Mouse (Mus musculus) neutrophil, adult 5-6 weeks (primary cell): Measurements from ENCODE around the gene Ndufa5. TPM values are rescaled to one million over a fixed set of nuclear protein-coding genes. Genes with fewer than 3 reads are reported as not detected.

ENCODE experiments used
- ATAC-seq: fragments of 151-379, 151-347 bp; 2 replicates; pipeline ENCODE4 v1.8.0; 2017; ENCODE audit warnings: mild to moderate bottlenecking, moderate TSS enrichment; ENCODE audit not compliant: insufficient number of reproducible peaks, poor library complexity, low FRiP score, severe bottlenecking; ENCODE audit errors: extremely low read depth
- total RNA-seq: library from RNA; stranded (forward); fragments of 200-1000 nt; gene quantifications from 2 replicates; pipeline ENCODE4 v1.2.3, GENCODE M21; 2017

Ndufa5 gene
- total RNA-seq, 1 experiment from 2014 or later: 93.8 TPM

DNA sequence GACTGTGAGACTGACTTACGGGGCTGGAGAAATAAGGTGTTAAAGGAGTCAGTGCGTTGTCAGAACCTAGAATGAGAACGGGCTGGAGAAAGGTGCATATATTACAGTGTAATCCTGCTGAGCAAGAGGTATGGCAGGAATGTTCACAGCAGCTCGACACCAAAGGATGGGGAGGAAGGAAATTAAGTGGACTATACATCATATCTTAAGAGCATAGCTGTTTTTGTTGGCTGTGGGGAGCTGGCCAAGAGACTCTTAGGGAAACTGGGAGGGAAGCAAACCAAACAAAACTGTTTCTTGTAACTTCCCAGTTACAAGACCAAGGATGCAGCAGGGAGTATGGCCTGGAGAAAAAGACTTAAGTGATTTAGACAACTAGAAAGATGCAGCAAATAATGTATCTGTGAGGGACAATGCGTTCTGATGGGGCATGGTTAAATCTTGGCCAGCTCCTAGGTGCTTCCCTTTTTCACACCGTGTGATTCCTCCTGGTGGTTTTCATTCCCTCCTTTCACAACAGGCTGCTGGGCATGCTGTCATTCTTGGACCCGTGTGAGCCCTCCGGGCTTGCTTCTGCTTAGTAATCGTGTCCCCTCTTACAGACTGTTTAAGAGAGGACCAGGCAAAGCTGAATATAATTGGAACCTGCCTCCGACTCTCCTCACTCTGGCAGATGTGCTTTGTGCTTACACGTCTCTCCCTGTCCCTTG, 3.1 kb upstream of the Ndufa5 start:
- no peak for ATAC-seq

GRCm38 (mm10) chr6:24530166-24530565, 2.4 kb upstream of the Ndufa5 start:
- peak; percentile 65; the same call in 1 of the 2 replicates for ATAC-seq

DNA sequence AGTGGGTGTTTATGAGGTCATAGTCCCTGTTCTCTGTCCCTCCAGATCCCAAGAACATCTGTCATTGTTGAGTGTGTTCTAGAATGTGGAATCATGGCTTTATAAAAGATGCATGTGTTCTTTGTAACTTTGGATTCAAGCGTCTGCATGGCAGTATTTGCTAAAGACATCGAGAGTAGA, 141 bp upstream of the Ndufa5 start, which contains the start of gene Asb15:
Gene Asb15, plus strand, starts transcription at position 81 of the 180 bp plus-strand sequence.
- ATAC-seq: no peak

DNA sequence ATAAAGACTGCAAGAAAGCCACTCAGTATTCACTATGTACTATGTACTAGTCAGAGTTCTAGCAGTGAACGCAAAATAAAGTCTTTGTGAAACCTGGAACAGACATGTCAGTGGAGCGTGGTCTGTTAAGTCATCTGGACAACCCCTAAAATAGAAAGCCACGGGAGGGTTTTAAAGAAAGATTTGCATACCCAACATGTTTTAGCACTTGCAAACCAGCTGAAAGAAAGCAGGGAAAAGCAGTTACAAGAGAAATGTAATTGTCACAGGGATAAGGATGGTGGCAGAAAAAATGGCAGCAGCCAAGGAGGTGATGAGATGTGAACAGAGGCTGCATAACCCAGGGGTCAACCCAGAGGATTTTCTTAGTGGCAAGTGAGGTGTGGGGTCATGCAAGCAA, 2.1 kb downstream of the Ndufa5 start:
- no peak for ATAC-seq

DNA sequence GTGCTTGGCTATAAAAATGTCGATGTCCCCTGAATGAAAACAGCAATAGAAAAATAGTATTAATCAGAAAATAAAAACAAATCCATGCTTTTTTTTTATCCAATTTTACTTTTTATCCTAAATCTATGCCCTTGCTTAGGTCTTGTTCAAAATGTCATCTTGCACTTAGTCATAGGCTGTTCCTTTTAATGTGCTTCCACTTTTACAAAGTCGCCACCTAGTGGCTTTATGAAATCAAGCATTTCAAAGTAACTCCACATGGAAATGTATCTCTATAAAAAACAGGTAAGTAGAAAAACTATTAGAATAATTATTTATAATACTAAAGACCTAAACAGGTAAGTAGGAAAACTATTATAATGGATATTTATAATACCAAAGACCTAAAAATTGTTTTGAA, 11.6 kb downstream of the Ndufa5 start:
- peak; percentile 44; the same call in 1 of the 2 replicates for ATAC-seq

DNA sequence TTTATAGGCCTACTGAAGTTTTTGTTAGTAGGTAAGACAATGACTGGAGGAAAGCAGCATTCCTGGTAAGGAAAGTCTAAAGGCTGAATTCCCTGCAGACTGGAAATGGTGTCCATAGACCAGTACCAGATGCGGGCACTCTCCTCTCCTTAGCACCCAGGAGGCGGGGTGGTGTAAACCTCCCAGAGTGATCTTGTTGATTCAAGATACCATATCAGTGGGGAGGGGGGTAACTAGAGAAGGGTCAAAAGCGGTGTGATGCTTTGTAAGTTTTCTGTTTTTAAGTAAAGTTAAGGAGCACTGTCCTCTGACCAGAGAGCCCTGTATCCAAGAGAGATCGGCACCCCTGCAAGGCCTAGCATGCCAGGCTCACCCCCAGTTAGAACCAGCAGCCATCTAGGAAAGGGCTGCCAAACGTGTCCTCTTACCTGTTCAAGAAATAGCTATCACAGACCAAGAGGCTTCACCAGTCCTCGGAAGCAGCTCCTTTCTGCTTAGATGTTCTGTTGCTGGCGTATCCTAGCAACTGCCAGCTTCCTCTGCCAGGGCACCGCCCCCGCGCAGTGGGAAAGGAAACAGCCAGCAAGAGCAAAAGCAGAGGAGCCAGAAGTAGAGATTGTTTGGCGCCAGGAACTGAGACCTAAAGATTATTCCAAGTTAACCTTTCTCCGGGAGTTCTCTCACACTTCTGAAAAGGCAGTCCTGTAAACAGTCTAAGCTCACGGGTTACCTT, 13.1 kb downstream of the Ndufa5 start, which contains the start of gene Iqub:
Gene Iqub, minus strand, starts transcription at position 516 of the 733 bp plus-strand sequence.
- 0 out of 2 replicates have a peak, but pooled peaks have one; percentile 41 for ATAC-seq

DNA sequence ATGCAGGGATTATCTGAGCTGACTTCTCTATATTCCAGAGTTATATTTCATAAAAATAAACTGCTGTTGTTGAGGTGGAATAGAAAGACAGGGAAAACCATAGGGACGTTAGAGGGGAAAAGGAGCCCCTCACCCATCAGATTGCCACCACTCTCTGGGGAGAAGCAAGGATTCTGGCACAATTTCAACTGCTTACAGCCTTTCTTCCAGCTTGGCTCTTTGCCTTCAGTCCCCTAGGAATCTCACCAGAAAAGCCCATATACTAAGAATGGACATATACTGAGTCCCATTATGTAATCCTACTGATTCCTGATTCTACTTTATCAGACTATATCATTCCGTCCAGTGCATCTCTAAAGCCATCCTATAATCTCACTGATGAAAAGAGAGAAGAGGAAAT, 23.7 kb downstream of the Ndufa5 start:
- ATAC-seq: no peak

- no peak for ATAC-seq
These were observed 37.5 kb downstream of the Ndufa5 start for GRCm38 (mm10) chr6:24490341-24490740.

DNA sequence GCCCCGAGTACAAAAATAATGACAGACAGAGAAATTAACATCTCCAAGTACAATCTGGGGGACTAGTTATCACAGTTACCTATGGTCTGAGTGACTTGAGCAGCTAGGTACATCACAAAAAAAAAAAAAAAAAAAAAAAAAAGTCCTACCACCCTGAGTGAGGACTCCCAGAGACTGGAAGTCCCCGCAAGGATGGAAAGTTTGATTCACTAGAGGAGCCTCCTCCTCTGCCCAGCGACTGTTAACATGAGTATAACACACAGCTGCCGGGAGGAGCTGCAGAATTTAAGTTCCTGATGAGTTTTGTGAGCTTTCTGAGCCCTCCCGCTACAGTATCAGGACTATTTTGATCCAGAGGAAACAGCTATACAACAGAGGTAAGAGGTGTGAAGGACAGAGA, 41.3 kb downstream of the Ndufa5 start:
- ATAC-seq: no peak

DNA sequence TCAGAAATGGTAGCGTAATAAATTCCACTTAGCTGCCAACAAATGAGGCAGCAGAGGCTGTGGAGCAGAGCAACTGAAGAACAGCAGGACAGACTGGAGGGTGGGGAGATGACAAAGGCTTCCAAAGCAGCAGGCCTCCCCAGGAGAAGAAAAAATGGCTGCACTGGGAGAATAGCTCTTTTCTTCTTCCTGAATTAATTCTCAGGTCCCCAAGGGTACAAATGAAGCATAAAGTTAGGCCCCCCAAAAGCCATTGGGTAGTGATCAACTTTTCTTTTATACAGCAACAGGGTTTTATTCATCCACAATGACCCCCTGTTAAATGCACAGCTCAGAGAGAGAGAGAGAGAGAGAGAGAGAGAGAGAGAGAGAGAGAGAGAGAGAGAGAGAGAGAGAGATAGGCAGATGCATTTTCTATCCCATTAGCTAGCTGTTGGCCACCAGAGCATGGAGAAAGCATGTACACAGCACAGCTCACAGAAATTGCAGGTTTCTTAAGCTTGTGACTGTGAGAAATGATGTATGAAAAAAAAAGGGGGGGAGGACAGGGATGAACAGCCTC, 57.2 kb downstream of the Ndufa5 start:
- no peak for ATAC-seq

GRCm38 (mm10) chr6:24470135-24470534, 57.7 kb downstream of the Ndufa5 start:
- ATAC-seq: no peak

Other genes starting within 250 kb of the Ndufa5 start
- gene Iqub, start 12.9 kb downstream of the Ndufa5 start, total RNA-seq: not detected in 2 replicates
- not detected in 2 replicates for gene Asb15, start 131 bp upstream of the Ndufa5 start, total RNA-seq
- not detected in 2 replicates for gene Lmod2, start 69.7 kb upstream of the Ndufa5 start, total RNA-seq
- gene Wasl, start 137.0 kb upstream of the Ndufa5 start, total RNA-seq: 16.0 and 19.8 TPM in 2 replicates
- gene Hyal6, start 205.2 kb upstream of the Ndufa5 start, total RNA-seq: 0.12 TPM in 1 of 2 replicates, not detected in the other
- not detected in 2 replicates for gene Hyal4, start 220.3 kb upstream of the Ndufa5 start, total RNA-seq